Mouse (Mus musculus) midbrain, embryonic 16.5 days (tissue): ENCODE measurements around the gene Rp9. TPM values are rescaled to one million over a fixed set of nuclear protein-coding genes. Genes with fewer than 3 reads are reported as not detected.

Experiments used
- ATAC-seq: fragments of 200-750 bp; cut with Nextera tagmentation; 2 replicates; pipeline ENCODE4 v1.8.0; 2017; ENCODE audit warnings: moderate TSS enrichment
- H3K27ac ChIP-seq: fragments of 300-500 bp; sonication (generic); 2 replicates; pipeline ENCODE4 v1.5.1; 2014; ENCODE audit warnings: mild to moderate bottlenecking, low read length, mixed read lengths
- H3K27me3 ChIP-seq: fragments of 300-500 bp; sonication (generic); 2 replicates; pipeline ENCODE4 v1.6.1; 2014; ENCODE audit warnings: low read depth, low read length, mixed read lengths; ENCODE audit not compliant: control insufficient read depth, insufficient read depth
- H3K36me3 ChIP-seq: fragments of 300-500 bp; sonication (generic); 2 replicates; pipeline ENCODE4 v1.6.1; 2014; ENCODE audit warnings: mild to moderate bottlenecking, low read length, moderate library complexity, mixed read lengths; ENCODE audit not compliant: control insufficient read depth, insufficient read depth
- H3K4me1 ChIP-seq: fragments of 300-500 bp; sonication (generic); 2 replicates; pipeline ENCODE4 v1.6.1; 2014; ENCODE audit warnings: mild to moderate bottlenecking, low read length, mixed read lengths; ENCODE audit not compliant: control insufficient read depth, insufficient read depth
- H3K4me2 ChIP-seq: fragments of 300-500 bp; sonication (generic); 2 replicates; pipeline ENCODE4 v1.6.1; 2014; ENCODE audit warnings: mild to moderate bottlenecking, low read length, mixed read lengths
- H3K4me3 ChIP-seq: fragments of 300-500 bp; sonication (generic); 2 replicates; pipeline ENCODE4 v1.5.1; 2014; ENCODE audit warnings: low read depth, mild to moderate bottlenecking, low read length, moderate library complexity, mixed read lengths
- H3K9ac ChIP-seq: fragments of 300-500 bp; sonication (generic); 2 replicates; pipeline ENCODE4 v1.6.1; 2014; ENCODE audit warnings: low read depth, low read length, mixed read lengths
- H3K9me3 ChIP-seq: fragments of 300-500 bp; sonication (generic); replicated peaks from 2 replicates; pipeline ENCODE4 v1.6.1; 2014; ENCODE audit warnings: mild to moderate bottlenecking, low read length, mixed read lengths; ENCODE audit not compliant: control insufficient read depth, poor library complexity, severe bottlenecking
- WGBS: fragments of 180-500 bp; shearing (Covaris S2); extraction: QIAGEN DNeasy Blood & Tissue Kit; methylation state at CpG from one replicate; pipeline ENCODE4 v1.1.7; 2014; 5-methylcytosine and 5-hydroxymethylcytosine counted together
- polyA plus RNA-seq: library from polyadenylated mRNA; unstranded; fragments of >200 nt; fragmentation: Nextera tagmentation; extraction: Ambion mirVana; gene quantifications from 2 replicates; pipeline ENCODE4 v1.2.1, GENCODE M21; 2015

Gene Rp9
- polyA plus RNA-seq, 1 experiment from 2014 or later = 66.0 TPM

GRCm38 (mm10) chr9:22388401-22388980, 81.1 kb downstream of the Rp9 start:
- Histone ChIP-seq H3K9me3 (no peaks in the 10 kb centered on the region), H3K4me2 (peak overlapping the region; percentile 96), H3K4me1 (peaks cover 4% of the 10 kb centered on the region), H3K9ac (peak overlapping the region; percentile 94), H3K36me3 (no peaks in the 10 kb centered on the region), H3K4me3 (peak overlapping the region; percentile 72), H3K27ac (peak overlapping the region; percentile 59), H3K27me3 (no peaks in the 10 kb centered on the region)
- peak; percentile 84 for ATAC-seq
- WGBS = under 1% methylated on average over 41 of the region's 41 CpGs

GRCm38 (mm10) chr9:22387901-22388300, 81.6 kb downstream of the Rp9 start:
- Histone ChIP-seq H3K4me2 (peak overlapping the region; percentile 96; the same call in 1 of the 2 replicates), H3K9ac (no peak overlapping the region), H3K4me1 (peaks cover 4% of the 10 kb centered on the region), H3K4me3 (peak overlapping the region; percentile 72), H3K36me3 (no peaks in the 10 kb centered on the region), H3K27me3 (no peaks in the 10 kb centered on the region), H3K9me3 (no peaks in the 10 kb centered on the region), H3K27ac (no peak overlapping the region)
- WGBS = 17% methylated on average over 6 of the region's 6 CpGs
- no peak for ATAC-seq

- 81% methylated on average over 2 of the region's 2 CpGs for WGBS
- no peak overlapping the region for H3K27ac ChIP-seq
- no peak for ATAC-seq
- H3K36me3 ChIP-seq = no peaks in the 10 kb centered on the region
- H3K4me2 ChIP-seq = no peak overlapping the region
- H3K9ac ChIP-seq = no peak overlapping the region
- no peak overlapping the region for H3K4me3 ChIP-seq
- H3K9me3 ChIP-seq = no peaks in the 10 kb centered on the region
- H3K4me1 ChIP-seq = peaks cover 4% of the 10 kb centered on the region
- H3K27me3 ChIP-seq = no peaks in the 10 kb centered on the region
Measured at GRCm38 (mm10) chr9:22385890-22386289, 83.7 kb downstream of the Rp9 start.

DNA sequence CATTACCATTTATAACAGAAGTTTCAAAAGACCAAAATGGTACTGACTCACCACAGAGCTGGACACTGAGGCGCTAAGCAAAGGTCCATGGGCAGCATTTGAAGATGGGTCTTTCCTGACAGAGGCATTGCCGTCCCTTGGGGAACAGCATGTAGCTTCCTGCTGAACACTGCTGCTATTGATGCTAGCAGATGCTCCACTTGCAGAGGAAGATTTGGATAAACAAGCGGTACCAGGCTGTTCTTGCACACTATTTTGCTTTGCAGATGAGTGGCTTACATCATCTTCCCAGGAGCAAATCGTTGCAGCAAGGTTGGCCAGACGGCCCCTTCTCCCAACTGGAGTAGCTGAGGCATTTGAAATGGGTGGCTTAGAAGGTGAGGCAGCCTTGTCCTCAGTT, 93.5 kb downstream of the Rp9 start:
- Histone ChIP-seq H3K4me2 (no peak overlapping the region), H3K27ac (no peak overlapping the region), H3K4me3 (no peak overlapping the region), H3K4me1 (no peaks in the 10 kb centered on the region), H3K9ac (no peak overlapping the region), H3K9me3 (no peaks in the 10 kb centered on the region), H3K36me3 (no peaks in the 10 kb centered on the region), H3K27me3 (no peaks in the 10 kb centered on the region)
- 76% methylated on average over 5 of the region's 5 CpGs for WGBS
- ATAC-seq = no peak

- no peak for ATAC-seq
- Histone ChIP-seq H3K9me3 (no peaks in the 10 kb centered on the region), H3K27me3 (no peaks in the 10 kb centered on the region), H3K9ac (no peak overlapping the region), H3K36me3 (no peaks in the 10 kb centered on the region), H3K27ac (no peak overlapping the region), H3K4me2 (no peak overlapping the region), H3K4me1 (no peaks in the 10 kb centered on the region), H3K4me3 (no peak overlapping the region)
- WGBS = 97% methylated on average over 4 of the region's 4 CpGs
Measured at GRCm38 (mm10) chr9:22372760-22373159, 96.8 kb downstream of the Rp9 start.

DNA sequence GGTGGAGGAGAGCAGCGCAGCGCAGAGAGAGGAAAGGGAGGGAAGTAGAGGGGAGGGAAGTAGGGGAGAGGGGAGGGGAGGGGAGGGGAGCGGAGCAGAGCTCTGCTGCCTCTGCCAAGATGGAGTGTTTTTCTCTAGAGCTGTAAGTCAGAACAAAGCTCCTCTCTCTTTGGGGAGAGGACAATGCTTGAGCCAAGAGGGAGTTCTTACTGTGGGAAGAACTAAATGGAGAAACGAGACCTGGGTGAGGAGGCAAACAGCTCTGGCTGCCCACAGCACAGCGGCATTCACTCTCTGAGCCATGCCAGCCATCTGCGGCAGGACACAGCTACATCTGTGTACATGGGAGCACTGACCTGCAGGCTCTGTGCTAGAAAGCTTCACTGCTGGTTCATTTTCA, 101.5 kb downstream of the Rp9 start:
- Histone ChIP-seq H3K4me2 (no peak overlapping the region), H3K9me3 (no peaks in the 10 kb centered on the region), H3K27ac (no peak overlapping the region), H3K27me3 (no peaks in the 10 kb centered on the region), H3K4me3 (no peak overlapping the region), H3K4me1 (no peaks in the 10 kb centered on the region), H3K9ac (no peak overlapping the region), H3K36me3 (no peaks in the 10 kb centered on the region)
- ATAC-seq = no peak
- WGBS = 76% methylated on average over 6 of the region's 6 CpGs

- WGBS = 97% methylated on average over 10 of the region's 10 CpGs
- no peak for ATAC-seq
- H3K9me3 ChIP-seq = no peaks in the 10 kb centered on the region
Measured at GRCm38 (mm10) chr9:22366621-22367020, 102.9 kb downstream of the Rp9 start.

GRCm38 (mm10) chr9:22366221-22366620, 103.3 kb downstream of the Rp9 start:
- Histone ChIP-seq H3K9me3 (no peaks in the 10 kb centered on the region), H3K4me3 (no peak overlapping the region), H3K27ac (no peak overlapping the region), H3K27me3 (no peaks in the 10 kb centered on the region), H3K4me1 (no peaks in the 10 kb centered on the region), H3K4me2 (no peak overlapping the region), H3K9ac (no peak overlapping the region), H3K36me3 (no peaks in the 10 kb centered on the region)
- no peak for ATAC-seq
- 96% methylated on average over 2 of the region's 2 CpGs for WGBS

More at GRCm38 (mm10) chr9:22366621-22367020, 102.9 kb downstream of the Rp9 start:
- Histone ChIP-seq H3K27ac (no peak overlapping the region), H3K9ac (no peak overlapping the region), H3K4me3 (no peak overlapping the region), H3K4me1 (no peaks in the 10 kb centered on the region), H3K27me3 (no peaks in the 10 kb centered on the region), H3K4me2 (no peak overlapping the region), H3K36me3 (no peaks in the 10 kb centered on the region)
